Mouse (Mus musculus) lung, adult 2 months (tissue): ENCODE measurements around the gene Lrfn2.

ENCODE experiments used
- CTCF ChIP-seq: fragments of 200-500 bp; IDR thresholded peaks from 2 replicates; pipeline ENCODE4 v1.5.1; 2011; ENCODE audit warnings: mild to moderate bottlenecking, low read length, control low read depth; ENCODE audit not compliant: insufficient read depth
- POLR2A ChIP-seq: fragments of 200-500 bp; IDR thresholded peaks from 2 replicates; pipeline ENCODE4 v1.6.1; 2011; ENCODE audit warnings: low read depth, mild to moderate bottlenecking, control low read depth, low read length, borderline replicate concordance; ENCODE audit errors: extremely low read depth

DNA sequence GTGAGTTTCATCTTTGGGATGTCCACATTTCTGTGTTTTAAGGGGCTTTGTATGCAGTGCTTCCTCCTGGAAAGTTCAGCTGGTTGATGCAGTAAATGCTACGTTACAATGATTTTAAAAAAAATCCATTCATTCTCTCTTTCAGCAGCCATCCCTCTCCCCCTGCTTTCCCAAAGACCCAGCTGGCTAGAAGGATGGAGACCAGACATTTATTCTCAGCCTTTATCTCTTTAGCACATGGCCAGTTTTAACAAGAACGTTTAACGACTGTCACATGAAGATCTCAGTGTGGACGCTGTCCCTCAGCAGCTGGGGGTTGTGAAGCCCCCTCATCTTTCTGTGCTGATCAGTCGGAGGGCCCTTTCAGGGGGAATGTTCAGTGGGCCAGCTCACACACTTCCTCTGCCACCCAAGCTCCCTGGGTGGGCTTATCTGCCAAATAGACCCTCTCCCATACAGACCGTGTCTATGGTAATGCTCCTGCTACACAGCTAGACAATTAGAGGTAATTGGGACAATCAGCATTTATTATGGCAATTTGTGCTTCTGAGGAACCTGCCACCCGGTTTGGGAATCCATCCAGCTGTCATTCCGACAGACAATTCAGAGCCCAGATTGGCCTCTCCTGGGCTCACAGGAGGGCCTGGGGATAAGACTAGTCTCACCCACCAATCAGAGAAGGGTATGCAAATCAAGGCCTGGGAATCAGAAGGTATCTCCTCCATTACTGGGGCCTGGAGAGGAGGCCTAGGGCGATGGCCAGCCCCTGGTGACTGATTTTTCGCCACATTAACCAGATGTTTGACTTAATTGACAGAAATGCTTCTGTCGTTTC lies 111.8 kb downstream of the Lrfn2 start:
- TF ChIP-seq CTCF: no peak
- no peak for TF ChIP-seq POLR2A
